Mouse (Mus musculus) adrenal gland, postnatal 4 days (tissue): ENCODE measurements around the gene Dgat2l6. TPM values are rescaled to one million over a fixed set of nuclear protein-coding genes. Genes with fewer than 3 reads are reported as not detected.

Source experiments
- DNase-seq, 2 experiments: peaks; one replicate each; pipeline ENCODE4 v3.0.0; 2021 to 2022; ENCODE audit warnings: low spot score in 2 of 2, mixed read lengths in 2 of 2
- long read RNA-seq, 2 experiments: library from polyadenylated mRNA; stranded (forward); transcript quantifications; one replicate each; pipeline ENCODE4 v2.0.0; 2021
- total RNA-seq, 2 experiments: library from RNA; stranded (reverse); gene quantifications; 2 replicates each; pipeline ENCODE4 v1.2.3; 2021

Gene Dgat2l6
- total RNA-seq = not detected
- long read RNA-seq, experiment 1 = 0 reads
- long read RNA-seq, experiment 2 = 0 reads

DNA sequence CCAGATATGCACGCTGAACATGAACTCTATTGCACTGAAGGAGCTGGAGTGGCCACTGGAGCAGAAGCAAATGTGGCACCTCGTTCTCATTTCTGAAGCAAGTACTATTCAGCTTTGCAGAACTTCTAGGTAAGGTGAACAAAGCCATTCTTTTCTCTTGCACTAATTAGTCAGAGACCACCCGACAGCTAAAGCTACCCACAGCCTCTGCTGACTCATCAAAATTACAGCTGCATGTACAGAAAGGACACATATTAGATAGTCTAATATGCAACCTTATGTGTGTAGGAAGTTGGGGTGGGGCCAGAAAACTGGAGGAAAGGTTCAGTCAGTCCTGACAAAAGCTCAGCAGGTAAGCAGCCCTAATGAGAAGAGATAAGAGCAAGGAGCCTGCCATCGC, at the start of gene Dgat2l6:
Dgat2l6 (plus strand) TSS at position 368 of the 400 bp plus-strand sequence.
- no peak for DNase-seq

DNA sequence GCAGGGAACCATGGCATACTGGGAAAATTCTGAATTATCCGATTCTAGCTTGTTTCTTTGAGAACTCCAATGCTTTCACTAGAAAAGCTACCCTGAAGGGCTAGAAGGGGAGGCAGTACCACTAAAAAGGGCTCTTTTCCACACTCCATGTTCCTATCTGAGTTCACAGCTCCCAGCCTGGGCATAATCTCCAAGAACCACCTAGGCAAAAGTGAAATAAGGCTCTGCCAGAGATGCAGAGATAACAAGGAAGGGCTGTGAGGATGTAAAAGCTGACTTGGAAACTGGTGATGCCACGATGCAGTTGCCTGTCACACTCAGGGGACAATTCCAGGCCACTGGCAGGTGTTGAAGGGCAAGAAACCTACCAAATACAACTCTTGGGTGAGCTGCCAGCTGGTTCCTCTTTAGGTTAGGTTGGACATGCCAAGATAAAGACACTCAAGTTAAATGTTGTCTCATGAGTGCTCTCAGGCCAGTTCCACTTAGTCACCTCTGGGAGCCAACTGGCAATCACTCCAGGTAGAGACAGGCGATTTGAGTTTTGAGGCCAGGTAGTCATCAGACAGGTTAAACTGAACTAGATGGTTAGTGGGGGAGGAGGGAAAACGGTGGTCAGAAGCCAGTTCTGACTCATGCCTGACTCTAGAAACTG, 48.9 kb upstream of the Dgat2l6 start:
- no peak for DNase-seq

DNA sequence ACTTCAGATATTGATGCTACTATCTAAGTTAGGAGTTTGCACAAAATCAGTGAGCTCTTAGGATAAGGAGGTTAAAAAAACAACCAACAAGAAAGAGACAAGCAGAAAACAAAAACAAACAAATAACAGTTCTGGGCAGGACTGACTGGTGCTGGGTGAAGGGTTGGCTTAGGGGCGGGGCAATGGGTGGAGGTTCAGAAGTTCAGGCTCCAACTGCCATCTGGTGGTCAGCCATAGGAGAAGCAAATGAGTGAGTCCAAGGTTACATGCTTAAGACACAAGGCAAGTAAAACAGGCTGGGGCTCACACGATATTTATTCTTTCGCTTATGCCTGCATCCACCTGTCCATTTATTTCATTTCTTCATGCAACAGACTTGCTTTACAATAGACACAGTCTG, 44.3 kb upstream of the Dgat2l6 start:
- DNase-seq = peak in 1 of 2 experiments; percentile 11

DNA sequence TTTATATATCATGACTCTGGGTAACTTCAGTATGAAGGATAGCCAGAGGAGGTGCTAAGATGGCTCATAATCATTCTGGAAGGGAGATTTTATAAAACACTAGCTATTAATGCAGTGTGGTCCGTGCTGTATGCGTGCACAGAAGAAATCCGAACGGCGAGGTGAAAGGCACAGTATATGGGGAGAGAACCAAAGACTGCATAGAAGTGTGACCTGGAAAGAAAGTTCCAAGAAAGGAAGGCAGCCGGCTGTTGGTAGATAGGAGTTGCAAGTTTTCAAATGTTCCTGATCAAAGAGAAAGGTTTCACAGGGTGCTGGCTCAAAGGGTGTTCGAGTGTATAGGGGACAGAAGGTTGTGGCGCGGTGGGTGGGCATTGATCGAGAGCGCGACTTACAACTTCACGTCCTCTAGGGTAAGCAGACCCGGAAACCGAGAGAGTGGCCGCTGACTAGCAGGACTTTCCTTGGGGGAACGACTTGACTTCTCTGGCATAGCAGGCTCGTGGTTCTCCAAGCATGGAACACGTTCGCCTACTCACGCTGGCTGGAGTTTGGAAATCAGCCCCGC, 31.1 kb upstream of the Dgat2l6 start:
- DNase-seq = no peak

GRCm38 (mm10) chrX:100494068-100494978, 30.3 kb upstream of the Dgat2l6 start, which contains the start of gene Igbp1:
Gene Igbp1 (plus strand): TSS chrX:100494291.
- peak; percentile 6 to 52 for DNase-seq

DNA sequence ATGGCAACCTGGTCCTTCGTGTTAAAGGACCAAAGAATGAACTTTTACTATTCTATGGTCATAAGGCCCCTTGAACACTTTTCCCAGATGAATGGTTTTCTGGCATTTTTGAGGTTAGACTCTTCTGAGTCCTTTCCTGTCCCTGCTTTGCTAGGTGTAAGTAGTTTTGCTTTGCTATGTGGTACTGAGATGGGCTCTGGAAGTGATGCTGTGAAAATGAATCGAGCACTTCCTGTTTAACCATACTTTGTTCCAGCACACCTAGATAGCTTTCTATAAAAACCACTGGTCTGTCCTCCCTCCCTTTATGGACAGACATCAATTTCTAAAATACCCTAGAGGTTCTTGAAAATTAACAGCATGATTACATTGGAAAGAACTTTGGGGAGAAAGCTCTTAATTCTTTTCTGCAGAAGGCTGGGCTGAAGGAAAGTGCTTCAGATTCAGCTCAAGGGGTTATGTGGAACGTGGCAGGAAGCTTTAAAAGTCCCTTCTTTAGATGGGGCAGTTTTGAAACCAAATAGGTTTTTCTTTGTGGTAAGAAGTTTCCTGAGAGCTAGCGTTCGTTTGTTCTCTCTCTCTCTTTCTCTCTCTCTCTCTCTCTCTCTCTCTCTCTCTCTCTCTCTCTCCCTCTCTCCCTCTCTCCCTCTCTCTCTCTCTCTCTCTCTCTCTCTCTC, 20.3 kb upstream of the Dgat2l6 start:
- no peak for DNase-seq

DNA sequence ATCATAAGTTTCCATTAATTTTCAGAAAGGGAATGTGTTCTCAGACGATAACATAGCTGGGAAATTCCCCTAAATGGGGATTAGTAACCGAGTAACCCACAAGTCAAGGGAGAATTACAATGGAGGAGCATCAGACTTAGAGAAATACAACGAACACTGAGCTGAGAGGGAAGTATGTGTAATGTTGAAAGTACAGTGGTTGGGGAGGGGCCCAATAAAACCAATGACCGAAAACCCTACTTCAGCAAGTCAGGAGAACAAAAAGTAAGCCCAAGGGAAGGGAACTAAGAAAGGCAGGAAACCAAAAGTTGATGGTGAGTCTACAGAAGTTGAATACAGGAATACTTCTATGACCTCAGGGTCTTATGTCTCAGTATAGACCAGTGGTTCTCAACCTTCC, 16.5 kb upstream of the Dgat2l6 start:
- no peak for DNase-seq

DNA sequence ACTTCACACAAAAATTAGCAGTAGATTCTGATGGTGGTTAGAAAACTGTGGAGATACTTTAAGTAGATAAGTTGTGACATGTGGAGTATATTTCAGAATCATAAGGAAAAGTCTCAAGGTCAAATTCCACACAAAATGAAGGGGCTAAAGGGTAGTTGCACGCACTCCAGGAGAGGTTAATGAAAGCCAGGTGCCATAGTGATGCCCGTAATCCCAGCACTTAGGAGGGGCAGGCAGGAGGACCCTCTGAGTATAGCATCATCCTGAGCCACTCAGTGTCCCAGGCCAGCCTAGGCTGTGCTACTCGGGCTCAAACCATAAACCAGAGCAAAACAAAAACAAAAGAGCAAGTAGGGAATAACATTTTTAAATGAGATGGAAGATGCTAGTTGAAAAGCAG, 14.7 kb upstream of the Dgat2l6 start:
- DNase-seq = no peak

DNA sequence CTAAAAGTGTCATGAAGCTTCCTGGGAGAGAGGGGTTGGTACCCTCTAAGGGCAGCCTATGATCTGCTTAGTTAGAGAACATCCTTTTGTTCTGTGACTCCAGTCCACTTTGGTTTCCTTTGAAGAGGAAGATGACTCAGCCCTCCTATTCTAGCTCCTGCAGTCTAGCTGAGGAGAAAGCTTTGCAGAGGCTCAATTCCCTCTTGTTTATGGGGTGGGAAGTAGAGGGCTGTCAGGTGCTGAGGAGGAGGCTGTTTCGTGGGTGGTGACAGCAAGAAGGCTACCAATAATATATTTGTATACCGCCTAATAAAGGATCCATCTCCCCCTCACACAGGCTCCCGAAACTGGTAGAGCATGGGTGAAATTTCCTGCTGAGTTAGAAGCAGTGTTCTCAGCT, 8.0 kb upstream of the Dgat2l6 start:
- no peak for DNase-seq

- DNase-seq = no peak
These were observed 7.0 kb upstream of the Dgat2l6 start for GRCm38 (mm10) chrX:100517626-100518025.

DNA sequence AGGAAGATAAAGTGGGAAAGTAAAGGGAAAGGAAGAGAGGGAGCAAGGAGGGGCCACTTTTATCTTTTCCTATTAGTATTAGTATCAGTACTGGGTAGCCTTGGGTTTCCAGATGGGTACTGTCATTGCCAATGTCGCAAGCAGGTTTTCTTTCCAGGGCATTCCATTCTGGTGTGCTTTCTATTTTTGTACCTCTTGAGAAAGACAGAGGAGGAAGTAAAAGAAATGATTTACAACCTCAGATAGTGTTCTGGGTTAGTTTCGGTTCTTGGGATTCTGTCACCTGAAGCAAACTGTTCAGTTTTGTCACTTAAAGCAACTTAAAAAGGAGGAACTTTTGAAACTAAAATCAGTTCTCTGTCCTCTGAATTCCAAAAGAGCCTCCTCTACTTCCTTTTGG, 6.1 kb upstream of the Dgat2l6 start:
- no peak for DNase-seq

GRCm38 (mm10) chrX:100556026-100556425, 31.4 kb downstream of the Dgat2l6 start:
- no peak for DNase-seq

DNA sequence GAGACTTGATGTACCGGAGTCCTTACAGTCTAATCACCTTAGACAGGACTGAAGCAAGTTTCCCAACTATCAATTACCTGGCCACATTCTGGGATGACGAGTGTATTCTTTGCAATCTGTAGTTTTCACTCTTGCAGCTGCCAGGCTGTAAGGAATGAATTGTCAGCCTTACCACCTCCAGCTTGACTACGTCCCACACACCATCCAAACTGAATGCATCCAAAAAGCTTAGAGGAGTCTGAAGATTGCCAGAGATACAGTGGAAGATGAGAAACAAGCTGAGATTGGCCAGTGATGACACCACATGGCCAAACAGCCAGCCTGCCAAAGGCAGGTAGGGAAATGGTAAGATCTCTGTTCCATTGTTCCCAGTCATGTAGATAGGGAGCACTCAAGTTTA, 41.1 kb downstream of the Dgat2l6 start:
- DNase-seq = no peak

GRCm38 (mm10) chrX:100571951-100572350, 47.3 kb downstream of the Dgat2l6 start, which contains the start of gene Awat1:
Gene Awat1 (plus strand): TSS chrX:100572251.
- DNase-seq = no peak

GRCm38 (mm10) chrX:100594791-100595190, 70.2 kb downstream of the Dgat2l6 start, which contains the start of gene P2ry4:
Gene P2ry4 (minus strand): TSS chrX:100594869.
- no peak for DNase-seq

Other genes with a start within 250 kb of the Dgat2l6 start
- gene Otud6a, start 95.8 kb upstream of the Dgat2l6 start, total RNA-seq = not detected
- gene Awat2, start 82.1 kb upstream of the Dgat2l6 start, total RNA-seq = 1 to 10 TPM in 1 of 2 experiments, under 1 TPM in 1; 0.73 to 1.0 TPM
- gene Igbp1, start 30.5 kb upstream of the Dgat2l6 start, total RNA-seq = 10 to 100 TPM; 78.7 to 83.4 TPM
- not detected for gene Awat1, start 47.4 kb downstream of the Dgat2l6 start, total RNA-seq
- under 1 TPM in 1 of 2 experiments, not detected in 1; 0.23 TPM for gene P2ry4, start 70.0 kb downstream of the Dgat2l6 start, total RNA-seq
- not detected for gene Arr3, start 80.7 kb downstream of the Dgat2l6 start, total RNA-seq
- gene Kif4, start 100.9 kb downstream of the Dgat2l6 start, total RNA-seq = 10 to 100 TPM; 13.2 to 16.4 TPM
- gene Pdzd11, start 101.7 kb downstream of the Dgat2l6 start, total RNA-seq = 10 to 100 TPM; 35.7 to 41.8 TPM
- gene Gdpd2, start 205.0 kb downstream of the Dgat2l6 start, total RNA-seq = 1 to 10 TPM; 2.8 to 3.1 TPM
- gene Dlg3, start 242.9 kb downstream of the Dgat2l6 start, total RNA-seq = 10 to 100 TPM; 33.8 to 35.1 TPM